Mouse (Mus musculus) cerebellum, adult 2 months (tissue): ENCODE measurements around the gene Gm17482.

Source experiments
- CTCF ChIP-seq: fragments of 200-500 bp; IDR thresholded peaks from 2 replicates; pipeline ENCODE4 v1.5.1; 2011; ENCODE audit warnings: low read depth, mild to moderate bottlenecking, control low read depth, low read length, moderate library complexity, borderline replicate concordance; ENCODE audit not compliant: insufficient read depth
- POLR2A ChIP-seq: fragments of 200-500 bp; IDR thresholded peaks from 2 replicates; pipeline ENCODE4 v1.6.1; 2011; ENCODE audit warnings: low read length, control low read depth, borderline replicate concordance; ENCODE audit not compliant: insufficient read depth

DNA sequence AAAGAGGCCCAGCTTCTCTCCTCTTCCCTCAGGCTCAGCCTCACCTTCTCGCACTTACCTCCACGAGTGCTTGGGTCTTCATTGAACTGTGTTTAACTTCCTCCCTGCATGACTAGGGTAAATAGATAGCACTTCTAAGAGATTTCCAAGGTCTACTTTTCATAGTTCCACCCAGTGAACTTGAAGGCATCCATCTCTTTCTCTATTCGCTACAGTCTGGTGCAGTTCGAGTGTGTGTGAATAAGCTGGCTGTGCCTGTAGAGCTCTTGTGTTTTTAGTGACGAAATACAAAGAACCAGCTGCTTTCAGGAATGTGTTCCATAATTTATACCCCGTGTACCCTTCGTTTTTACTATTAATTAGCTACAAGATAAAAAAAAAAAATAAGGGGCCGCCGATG, 47.6 kb downstream of the Gm17482 start:
- no peak for TF ChIP-seq POLR2A
- no peak for TF ChIP-seq CTCF
